ENCODE assay signal across 12 mouse cellular contexts in genomic region chr7:68074748-68075147, GRCm38 (mm10).
"Had no signal": no experiment of that assay in that cellular context is flagged by ENCODE, and none has a peak within 500 bp of the region (broad histone marks: within the 10 kb centered on the region; RNA-seq: fewer than 3 reads in every experiment).

No protein-coding gene starts in this region.

- H3K36me3 ChIP-seq: limb, embryonic 13.5 days; liver, embryonic 15.5 days; midbrain, embryonic 13.5 days; stomach, embryonic 15.5 days had no signal

- ATAC-seq: midbrain, embryonic 13.5 days had no signal

- H3K27ac ChIP-seq: layer of hippocampus, adult 2 months; limb, embryonic 13.5 days; liver, embryonic 15.5 days; midbrain, embryonic 13.5 days; stomach, embryonic 15.5 days had no signal

- H3K27me3 ChIP-seq: limb, embryonic 13.5 days; liver, embryonic 15.5 days; midbrain, embryonic 13.5 days; stomach, embryonic 15.5 days had no signal

- DNase-seq: kidney, adult 18-20 months; kidney, postnatal 4 days; left cerebral cortex, postnatal 4 days; lung, adult 2 months; right cerebral cortex, postnatal 14 days; thymus, postnatal 4 days had no signal

- H3K9me3 ChIP-seq: limb, embryonic 13.5 days; liver, embryonic 15.5 days; midbrain, embryonic 13.5 days; stomach, embryonic 15.5 days had no signal

- H3K4me2 ChIP-seq: limb, embryonic 13.5 days; liver, embryonic 11.5 days; liver, embryonic 15.5 days; midbrain, embryonic 13.5 days; stomach, embryonic 15.5 days had no signal

- H3K9ac ChIP-seq: limb, embryonic 13.5 days; liver, embryonic 15.5 days; midbrain, embryonic 13.5 days; stomach, embryonic 15.5 days had no signal

- H3K4me3 ChIP-seq: layer of hippocampus, adult 2 months; limb, embryonic 13.5 days; liver, embryonic 15.5 days; midbrain, embryonic 13.5 days; stomach, embryonic 15.5 days had no signal
